Mouse (Mus musculus) layer of hippocampus, postnatal 25 days (tissue): Measurements from ENCODE around the gene Ppil1. TPM values are rescaled to one million over a fixed set of nuclear protein-coding genes. Genes with fewer than 3 reads are reported as not detected.
"Not testable (repeated sequence)": the region's sequence is repeated elsewhere in the genome, so short reads cannot be mapped to it uniquely, and the experiment has no call there.

Experiments used
- DNase-seq, 2 experiments: peaks; one replicate each; pipeline ENCODE4 v3.0.0; 2022; ENCODE audit warnings: mixed read lengths in 2 of 2, low spot score in 1 of 2; ENCODE audit errors: extremely low spot score in 1 of 2
- total RNA-seq, 2 experiments: library from RNA; stranded (reverse); gene quantifications; 2 replicates each; pipeline ENCODE4 v1.2.3; 2021

Ppil1 gene
- total RNA-seq, 2 experiments from 2014 or later = 17.7 to 19.6 TPM

GRCm38 (mm10) chr17:29254784-29255183 is 9.2 kb downstream of the Ppil1 start:
- not testable (repeated sequence) for DNase-seq

- no peak for DNase-seq
Observed at GRCm38 (mm10) chr17:29253684-29254083, 10.3 kb downstream of the Ppil1 start.

GRCm38 (mm10) chr17:29253236-29253635 is 10.8 kb downstream of the Ppil1 start:
- DNase-seq = no peak

GRCm38 (mm10) chr17:29251608-29252390 is 12.2 kb downstream of the Ppil1 start:
- DNase-seq = no peak

- not testable (repeated sequence) for DNase-seq
Observed at GRCm38 (mm10) chr17:29251006-29251405, 13.0 kb downstream of the Ppil1 start.

GRCm38 (mm10) chr17:29249512-29249911 is 14.5 kb downstream of the Ppil1 start:
- no peak for DNase-seq

- no peak for DNase-seq
Observed at GRCm38 (mm10) chr17:29247881-29248280, 16.1 kb downstream of the Ppil1 start.

GRCm38 (mm10) chr17:29246602-29247001 is 17.4 kb downstream of the Ppil1 start:
- no peak for DNase-seq

- DNase-seq = no peak
Observed at GRCm38 (mm10) chr17:29245725-29246124, 18.3 kb downstream of the Ppil1 start.

- DNase-seq = no peak
Observed at GRCm38 (mm10) chr17:29244912-29245311, 19.1 kb downstream of the Ppil1 start.

- no peak for DNase-seq
Observed at GRCm38 (mm10) chr17:29238421-29238945, 25.5 kb downstream of the Ppil1 start.

- peak in 1 of 2 experiments; percentile 44 for DNase-seq
Observed at GRCm38 (mm10) chr17:29237772-29238420, 26.1 kb downstream of the Ppil1 start, which contains the start of gene Cpne5. Cpne5 (minus strand) TSS chr17:29238167.

GRCm38 (mm10) chr17:29237267-29237771 is 26.7 kb downstream of the Ppil1 start:
- DNase-seq = no peak

- no peak for DNase-seq
Observed at GRCm38 (mm10) chr17:29236111-29236510, 27.9 kb downstream of the Ppil1 start.

- no peak for DNase-seq
Observed at GRCm38 (mm10) chr17:29231109-29231508, 32.9 kb downstream of the Ppil1 start.

- no peak for DNase-seq
Observed at GRCm38 (mm10) chr17:29220631-29221030, 43.4 kb downstream of the Ppil1 start.

- no peak for DNase-seq
Observed at GRCm38 (mm10) chr17:29218017-29218416, 46.0 kb downstream of the Ppil1 start.

GRCm38 (mm10) chr17:29216078-29216477 is 47.9 kb downstream of the Ppil1 start:
- DNase-seq = no peak

- no peak for DNase-seq
Observed at GRCm38 (mm10) chr17:29214655-29215054, 49.3 kb downstream of the Ppil1 start.

GRCm38 (mm10) chr17:29214193-29214456 is 49.9 kb downstream of the Ppil1 start:
- DNase-seq = no peak

- no peak for DNase-seq
Observed at GRCm38 (mm10) chr17:29213381-29214192, 50.4 kb downstream of the Ppil1 start.
